Mouse (Mus musculus): ENCODE data around the gene Mgp. TPM values are rescaled to one million over a fixed set of nuclear protein-coding genes. Genes with fewer than 3 reads are reported as not detected.
A peak's percentile ranks its signal among the peaks of the same experiment; 100 is the strongest.

Gene Mgp
- polyA plus RNA-seq, 1 experiment from 2014 or later: 229 TPM

DNA sequence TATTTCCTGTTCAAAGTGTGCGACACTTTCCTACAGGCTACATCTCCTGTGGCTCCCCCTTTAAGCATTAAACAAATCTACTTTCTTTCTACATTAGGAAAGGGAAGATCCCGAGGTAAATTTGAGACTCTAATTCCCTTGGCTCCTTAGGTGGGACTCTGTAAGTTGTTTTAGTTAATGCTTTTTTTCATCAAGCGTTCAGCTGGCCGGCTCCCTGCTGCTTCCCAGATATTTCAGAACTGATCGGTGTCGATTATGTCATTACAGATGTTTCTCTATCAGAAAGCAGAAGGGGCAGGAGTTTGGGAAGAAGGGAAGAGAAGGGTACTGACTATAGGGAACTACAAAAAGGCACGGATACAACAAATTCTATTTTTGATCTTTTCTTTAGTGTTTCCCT lies 48.5 kb downstream of the Mgp start:
- Histone ChIP-seq H3K4me2 (replicated peaks; ENCODE audit: low read depth, low read length) (peak overlapping the region; percentile 81), H3K4me3 (ENCODE audit: low read depth, low read length) (peak overlapping the region; percentile 83), H3K9me3 (ENCODE audit: control insufficient read depth, low read depth, low read length) (no peaks in the 10 kb centered on the region), H3K27me3 (ENCODE audit: control insufficient read depth, insufficient read depth, low read length) (no peaks in the 10 kb centered on the region), H3K27ac (ENCODE audit: low read length) (no peak overlapping the region), H3K36me3 (ENCODE audit: control insufficient read depth, insufficient read depth, low read length) (peaks cover 30% of the 10 kb centered on the region), H3K4me1 (ENCODE audit: control insufficient read depth, insufficient read depth, low read length) (peaks cover 3% of the 10 kb centered on the region; the same call in 1 of the 2 replicates), H3K9ac (replicated peaks; ENCODE audit: low read depth, low read length) (peak overlapping the region; percentile 99)
- no peak for ATAC-seq (ENCODE audit: insufficient number of reproducible peaks, insufficient read depth, low FRiP score, low read depth)
- WGBS: 15% methylated on average over 7 of the region's 7 CpGs

DNA sequence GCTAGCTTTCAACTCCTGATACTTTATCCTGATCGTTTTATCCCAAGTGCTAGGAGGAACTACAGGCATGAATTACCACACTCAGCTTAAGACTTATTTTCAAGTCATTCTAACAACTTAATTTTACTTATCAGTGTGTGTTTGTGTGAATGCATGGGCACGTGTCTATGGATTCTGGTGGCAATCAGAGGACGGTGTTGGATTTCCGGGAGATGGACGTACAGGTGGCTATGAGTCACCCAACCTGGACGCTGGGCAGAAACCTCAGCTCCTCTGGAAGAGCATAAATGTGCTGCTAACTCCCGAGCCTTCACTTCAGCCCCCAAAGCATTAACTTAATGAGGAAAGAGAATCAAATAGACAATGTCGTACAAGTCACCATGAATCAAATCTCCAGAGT lies 50.6 kb downstream of the Mgp start:
- Histone ChIP-seq H3K4me1 (ENCODE audit: control insufficient read depth, insufficient read depth, low read length) (peaks cover 3% of the 10 kb centered on the region; the same call in 1 of the 2 replicates), H3K27ac (ENCODE audit: low read length) (no peak overlapping the region), H3K4me3 (ENCODE audit: low read depth, low read length) (no peak overlapping the region), H3K27me3 (ENCODE audit: control insufficient read depth, insufficient read depth, low read length) (no peaks in the 10 kb centered on the region), H3K9me3 (ENCODE audit: control insufficient read depth, low read depth, low read length) (no peaks in the 10 kb centered on the region), H3K4me2 (replicated peaks; ENCODE audit: low read depth, low read length) (no peak overlapping the region), H3K36me3 (ENCODE audit: control insufficient read depth, insufficient read depth, low read length) (peaks cover 51% of the 10 kb centered on the region), H3K9ac (replicated peaks; ENCODE audit: low read depth, low read length) (no peak overlapping the region)
- WGBS: 89% methylated on average over 8 of the region's 8 CpGs
- ATAC-seq (ENCODE audit: insufficient number of reproducible peaks, insufficient read depth, low FRiP score, low read depth): no peak

Other genes starting within 250 kb of the Mgp start
- 6.0 and 6.7 TPM in 2 replicates for gene Plbd1, start 213.9 kb downstream of the Mgp start, polyA plus RNA-seq (2014; fragmentation: Nextera tagmentation; extraction: Ambion mirVana)
- gene Gucy2c, start 94.1 kb downstream of the Mgp start, polyA plus RNA-seq (2014; fragmentation: Nextera tagmentation; extraction: Ambion mirVana): 1.6 and 3.3 TPM in 2 replicates
- 2.1 and 2.8 TPM in 2 replicates for gene Hist4h4, start 71.4 kb downstream of the Mgp start, polyA plus RNA-seq (2014; fragmentation: Nextera tagmentation; extraction: Ambion mirVana)
- 130 and 144 TPM in 2 replicates for gene H2afj, start 67.6 kb downstream of the Mgp start, polyA plus RNA-seq (2014; fragmentation: Nextera tagmentation; extraction: Ambion mirVana)
- 1.7 and 2.5 TPM in 2 replicates for gene BC049715, start 48.2 kb downstream of the Mgp start, polyA plus RNA-seq (2014; fragmentation: Nextera tagmentation; extraction: Ambion mirVana)
- gene Wbp11, start 47.6 kb downstream of the Mgp start, polyA plus RNA-seq (2014; fragmentation: Nextera tagmentation; extraction: Ambion mirVana): 103 and 109 TPM in 2 replicates
- 1.9 and 2.3 TPM in 2 replicates for gene Smco3, start 40.4 kb downstream of the Mgp start, polyA plus RNA-seq (2014; fragmentation: Nextera tagmentation; extraction: Ambion mirVana)
- gene Art4, start 18.1 kb downstream of the Mgp start, polyA plus RNA-seq (2014; fragmentation: Nextera tagmentation; extraction: Ambion mirVana): 4.4 and 5.5 TPM in 2 replicates
- 0.48 and 3.7 TPM in 2 replicates for gene Erp27, start 46.4 kb upstream of the Mgp start, polyA plus RNA-seq (2014; fragmentation: Nextera tagmentation; extraction: Ambion mirVana)
- gene Pde6h, start 48.0 kb upstream of the Mgp start, polyA plus RNA-seq (2014; fragmentation: Nextera tagmentation; extraction: Ambion mirVana): 0.09 and 0.11 TPM in 2 replicates
- gene Arhgdib, start 66.1 kb upstream of the Mgp start, polyA plus RNA-seq (2014; fragmentation: Nextera tagmentation; extraction: Ambion mirVana): 53.3 and 58.0 TPM in 2 replicates